Mouse (Mus musculus): ENCODE data around the gene Kcnmb2. TPM values are rescaled to one million over a fixed set of nuclear protein-coding genes. Genes with fewer than 3 reads are reported as not detected.

The Kcnmb2 gene
- 5.5 and 7.3 TPM in 2 replicates for total RNA-seq (2014; rRNA removed)
- 10.1 and 10.3 TPM in 2 replicates for polyA plus RNA-seq (2015; fragmentation: Nextera tagmentation; extraction: Ambion mirVana)

DNA sequence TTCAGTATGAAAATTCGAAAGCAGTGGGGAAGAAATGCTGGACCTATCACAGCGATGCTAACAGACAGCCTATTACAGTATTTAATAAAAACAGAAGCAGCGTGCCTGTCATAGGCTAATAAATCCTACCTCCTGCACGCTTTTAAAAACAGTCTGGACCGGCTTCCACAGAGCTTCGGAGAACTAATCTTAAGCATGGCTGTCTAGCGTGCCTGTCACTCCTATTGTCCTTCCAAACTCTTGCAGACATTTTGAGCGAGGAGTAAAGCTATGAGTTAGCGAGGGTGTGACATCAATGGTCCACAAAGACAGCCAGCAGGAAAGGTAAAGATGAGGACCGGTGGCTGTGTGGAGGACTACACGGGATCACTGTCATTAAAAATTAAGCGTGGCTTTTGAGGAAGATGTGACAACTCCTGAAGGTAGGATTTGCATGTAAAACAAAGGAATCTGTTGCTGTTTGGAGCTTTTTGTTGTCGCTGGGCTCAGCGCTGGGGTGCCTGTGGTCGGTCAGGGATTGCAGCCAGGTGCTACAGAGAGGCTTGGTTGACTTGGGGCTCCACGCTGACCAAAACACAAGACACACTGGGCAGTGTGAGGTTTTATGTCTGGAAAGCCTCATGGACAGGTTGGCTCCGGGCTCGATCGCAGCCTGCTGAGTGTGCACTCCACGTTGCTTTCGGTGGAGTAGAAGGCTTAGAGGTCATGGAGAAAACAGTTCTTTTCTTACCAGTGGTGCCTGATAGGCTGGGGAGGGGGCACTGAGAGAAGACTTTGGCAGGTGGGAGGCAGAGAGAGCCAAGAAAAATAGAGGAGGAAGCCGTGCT lies at the start of gene Kcnmb2:
Gene Kcnmb2, plus strand, starts transcription at position 4 of the 827 bp plus-strand sequence.
- ATAC-seq, result peak; percentile 86
- DNase-seq (ENCODE audit: low spot score), result peak; percentile 73

DNA sequence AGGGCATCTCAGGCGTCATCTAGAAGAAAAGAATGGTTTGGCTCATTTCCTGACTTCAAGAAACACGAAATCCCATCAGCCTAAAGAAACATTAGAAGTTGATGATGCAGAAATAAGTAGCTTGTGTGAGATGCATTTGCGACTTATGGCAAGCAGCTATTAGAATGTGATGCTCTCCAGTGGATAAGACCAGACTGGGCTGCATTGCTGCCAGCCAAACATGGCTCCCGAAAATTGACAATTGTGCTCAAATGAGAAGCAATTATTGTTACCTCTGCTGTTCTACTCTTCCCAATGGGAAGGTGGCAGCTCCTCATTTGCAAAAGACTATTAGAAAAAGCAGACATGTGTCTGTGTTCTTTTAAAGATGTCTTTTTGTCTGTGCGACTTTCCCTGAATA lies 38.8 kb upstream of the Kcnmb2 start:
- no peaks in the 10 kb centered on the region for H3K36me3 ChIP-seq (ENCODE audit: insufficient read depth, low read length)
- no peak overlapping the region for H3K9ac ChIP-seq (replicated peaks; ENCODE audit: low read length)
- H3K4me1 ChIP-seq (ENCODE audit: insufficient read depth, low read length), result no peaks in the 10 kb centered on the region
- H3K27me3 ChIP-seq (ENCODE audit: insufficient read depth, low read length), result no peaks in the 10 kb centered on the region
- DNase-seq (ENCODE audit: low spot score) (no peak), ATAC-seq (no peak)
- no peak for TF ChIP-seq CTCF (IDR thresholded peaks at IDR 0.05; ENCODE audit: low read depth)
- H3K4me2 ChIP-seq (ENCODE audit: low read depth, low read length), result no peak overlapping the region
- no peak overlapping the region for H3K27ac ChIP-seq
- WGBS, result 37% methylated on average over 5 of the region's 5 CpGs
- H3K4me3 ChIP-seq (ENCODE audit: low read length), result no peak overlapping the region
- H3K9me3 ChIP-seq (ENCODE audit: low read length), result no peaks in the 10 kb centered on the region

More for the DNA sequence above, at the start of gene Kcnmb2:
- Histone ChIP-seq H3K4me1 (ENCODE audit: insufficient read depth, low read length) (no peaks in the 10 kb centered on the region), H3K27me3 (ENCODE audit: insufficient read depth, low read length) (no peaks in the 10 kb centered on the region), H3K36me3 (ENCODE audit: insufficient read depth, low read length) (no peaks in the 10 kb centered on the region), H3K9me3 (ENCODE audit: low read length) (no peaks in the 10 kb centered on the region), H3K9ac (replicated peaks; ENCODE audit: low read length) (peak within 1 kb of the TSS; percentile 45), H3K27ac (peak within 1 kb of the TSS; percentile 45; the same call in 1 of the 2 replicates), H3K4me2 (ENCODE audit: low read depth, low read length) (peak within 1 kb of the TSS; percentile 81), H3K4me3 (ENCODE audit: low read length) (peak within 1 kb of the TSS; percentile 49)
- WGBS, result under 1% methylated on average over 22 of the region's 22 CpGs
- no peak for TF ChIP-seq CTCF (IDR thresholded peaks at IDR 0.05; ENCODE audit: low read depth)

DNA sequence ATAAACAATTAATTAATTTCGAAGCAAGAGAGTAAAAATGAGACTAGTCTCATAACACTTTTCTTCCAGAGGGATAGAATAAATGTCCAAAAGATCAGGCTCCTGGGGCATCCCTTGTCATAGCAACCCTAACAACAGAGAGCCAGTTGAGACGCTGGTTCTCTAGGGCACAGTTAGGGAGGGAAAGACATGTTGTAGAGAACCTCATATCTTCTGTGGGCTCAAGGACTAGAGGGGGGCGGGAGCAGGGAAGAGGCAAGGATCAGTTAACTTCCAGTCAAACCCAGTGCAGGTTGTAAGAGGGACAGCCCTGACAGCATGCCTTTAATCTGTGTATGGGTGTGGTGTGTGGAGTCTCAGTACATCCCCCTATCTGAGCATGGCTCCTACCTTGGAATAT lies 38.2 kb upstream of the Kcnmb2 start:
- no peak for ATAC-seq
- Histone ChIP-seq H3K9ac (replicated peaks; ENCODE audit: low read length) (no peak overlapping the region), H3K4me1 (ENCODE audit: insufficient read depth, low read length) (no peaks in the 10 kb centered on the region), H3K9me3 (ENCODE audit: low read length) (no peaks in the 10 kb centered on the region), H3K27ac (no peak overlapping the region), H3K4me3 (ENCODE audit: low read length) (no peak overlapping the region), H3K27me3 (ENCODE audit: insufficient read depth, low read length) (no peaks in the 10 kb centered on the region), H3K36me3 (ENCODE audit: insufficient read depth, low read length) (no peaks in the 10 kb centered on the region), H3K4me2 (ENCODE audit: low read depth, low read length) (no peak overlapping the region)
- no peak for DNase-seq (ENCODE audit: low spot score)
- no peak for TF ChIP-seq CTCF (IDR thresholded peaks at IDR 0.05; ENCODE audit: low read depth)
- WGBS, result 74% methylated on average over 3 of the region's 3 CpGs

DNA sequence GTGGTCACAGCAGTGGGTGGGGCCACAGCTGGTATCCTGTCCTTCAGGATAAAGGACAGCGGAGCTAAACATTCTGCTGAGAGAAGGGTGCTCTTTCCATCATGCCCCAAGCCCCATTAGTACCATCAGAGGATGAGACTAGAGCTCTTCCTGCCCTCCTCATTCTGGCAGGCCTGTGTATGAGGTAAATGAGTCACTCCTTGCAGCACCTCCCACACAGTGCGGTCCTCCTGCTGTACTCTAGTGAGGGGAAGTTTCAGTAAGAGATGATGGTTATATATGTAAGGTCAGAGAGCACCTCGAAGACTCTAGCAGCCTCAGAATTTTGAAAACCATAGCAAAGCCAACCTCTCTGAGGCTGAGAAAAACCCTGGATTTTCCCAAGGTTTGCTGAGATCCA lies 30.8 kb upstream of the Kcnmb2 start:
- Histone ChIP-seq H3K4me1 (ENCODE audit: insufficient read depth, low read length) (no peaks in the 10 kb centered on the region), H3K9ac (replicated peaks; ENCODE audit: low read length) (no peak overlapping the region), H3K4me2 (ENCODE audit: low read depth, low read length) (no peak overlapping the region), H3K9me3 (ENCODE audit: low read length) (no peaks in the 10 kb centered on the region), H3K4me3 (ENCODE audit: low read length) (no peak overlapping the region), H3K27ac (no peak overlapping the region), H3K27me3 (ENCODE audit: insufficient read depth, low read length) (no peaks in the 10 kb centered on the region), H3K36me3 (ENCODE audit: insufficient read depth, low read length) (no peaks in the 10 kb centered on the region)
- no peak for ATAC-seq
- TF ChIP-seq CTCF (IDR thresholded peaks at IDR 0.05; ENCODE audit: low read depth), result no peak
- DNase-seq (ENCODE audit: low spot score), result no peak
- 93% methylated on average over 3 of the region's 3 CpGs for WGBS

DNA sequence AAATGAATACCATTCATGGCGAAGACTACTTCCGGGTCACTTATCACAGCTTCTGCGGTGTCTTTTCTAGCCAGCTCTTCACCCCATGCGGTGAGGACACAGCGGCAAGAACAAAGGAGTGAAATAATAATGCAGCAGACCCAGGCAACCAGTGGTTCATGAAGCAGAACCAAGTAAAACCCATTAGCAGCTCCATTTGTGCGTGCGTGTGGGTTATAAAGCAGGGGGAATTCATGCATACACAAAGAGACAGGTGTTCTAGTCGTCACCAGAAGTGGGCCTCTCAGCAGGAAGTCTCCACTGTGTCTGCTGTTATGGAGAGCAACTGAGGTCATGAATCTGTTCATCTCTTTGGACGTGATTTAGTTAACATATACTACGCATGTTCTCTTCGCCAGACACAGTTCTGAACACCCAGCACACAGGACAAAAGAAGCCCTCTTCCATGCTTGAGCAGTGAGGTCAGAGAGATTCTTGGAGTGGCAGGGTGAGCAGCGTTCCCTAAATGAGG lies 19.6 kb upstream of the Kcnmb2 start:
- TF ChIP-seq CTCF (IDR thresholded peaks at IDR 0.05; ENCODE audit: low read depth), result no peak
- DNase-seq (ENCODE audit: low spot score) (no peak), ATAC-seq (peak; percentile 59)
- Histone ChIP-seq H3K9me3 (ENCODE audit: low read length) (no peaks in the 10 kb centered on the region), H3K36me3 (ENCODE audit: insufficient read depth, low read length) (no peaks in the 10 kb centered on the region), H3K4me2 (ENCODE audit: low read depth, low read length) (no peak overlapping the region), H3K27ac (no peak overlapping the region), H3K27me3 (ENCODE audit: insufficient read depth, low read length) (no peaks in the 10 kb centered on the region), H3K4me3 (ENCODE audit: low read length) (no peak overlapping the region), H3K9ac (replicated peaks; ENCODE audit: low read length) (no peak overlapping the region), H3K4me1 (ENCODE audit: insufficient read depth, low read length) (no peaks in the 10 kb centered on the region)
- WGBS, result 24% methylated on average over 12 of the region's 12 CpGs

DNA sequence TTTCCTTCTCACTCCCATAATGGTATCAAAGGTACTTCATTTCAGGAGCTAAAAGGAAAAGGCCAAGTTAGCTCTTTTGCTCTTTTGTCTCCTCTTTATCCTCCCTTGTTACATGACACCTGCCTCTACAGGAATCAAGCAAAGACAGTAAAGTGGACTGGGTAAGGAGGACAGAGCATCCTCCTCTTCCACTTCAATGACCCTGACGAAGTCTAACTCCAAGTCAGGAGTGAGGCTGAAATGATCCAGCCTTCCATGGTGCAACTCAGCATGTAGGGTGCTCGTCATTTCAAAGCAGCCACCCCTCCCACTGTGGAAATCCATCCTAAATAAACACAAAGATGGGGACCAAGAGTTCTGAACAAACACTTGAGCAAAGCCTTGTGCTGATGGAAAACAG lies 9.7 kb upstream of the Kcnmb2 start:
- Histone ChIP-seq H3K4me2 (ENCODE audit: low read depth, low read length) (no peak overlapping the region), H3K4me1 (ENCODE audit: insufficient read depth, low read length) (no peaks in the 10 kb centered on the region), H3K4me3 (ENCODE audit: low read length) (no peak overlapping the region), H3K9ac (replicated peaks; ENCODE audit: low read length) (no peak overlapping the region), H3K9me3 (ENCODE audit: low read length) (no peaks in the 10 kb centered on the region), H3K36me3 (ENCODE audit: insufficient read depth, low read length) (no peaks in the 10 kb centered on the region), H3K27me3 (ENCODE audit: insufficient read depth, low read length) (no peaks in the 10 kb centered on the region), H3K27ac (no peak overlapping the region)
- 71% methylated on average over 2 of the region's 2 CpGs for WGBS
- ATAC-seq (no peak), DNase-seq (ENCODE audit: low spot score) (no peak)
- TF ChIP-seq CTCF (IDR thresholded peaks at IDR 0.05; ENCODE audit: low read depth), result no peak

DNA sequence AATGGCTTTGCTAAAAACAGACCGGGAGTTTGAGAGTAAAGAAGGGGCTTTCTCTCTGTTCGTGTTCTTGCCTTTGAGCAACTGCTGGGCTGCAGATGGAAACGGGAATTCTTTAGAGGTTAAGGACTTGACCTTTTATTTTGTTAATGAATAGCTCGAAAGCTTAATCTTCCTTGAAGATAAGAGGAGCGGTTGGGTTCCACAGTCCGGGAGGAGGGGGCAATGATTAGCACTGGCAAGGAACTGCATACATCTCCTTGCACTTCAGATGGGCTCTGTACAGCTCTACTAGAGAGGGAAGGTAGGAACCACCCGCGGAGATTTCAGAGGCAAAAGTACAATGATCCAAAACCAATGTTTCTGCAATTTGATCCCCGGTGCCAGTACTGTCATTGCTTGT lies 1.2 kb downstream of the Kcnmb2 start:
- no peak for TF ChIP-seq CTCF (IDR thresholded peaks at IDR 0.05; ENCODE audit: low read depth)
- DNase-seq (ENCODE audit: low spot score), result peak; percentile 23
- H3K27ac ChIP-seq, result peak overlapping the region; percentile 45; the same call in 1 of the 2 replicates
- WGBS, result 5% methylated on average over 9 of the region's 9 CpGs
- no peaks in the 10 kb centered on the region for H3K9me3 ChIP-seq (ENCODE audit: low read length)
- H3K36me3 ChIP-seq (ENCODE audit: insufficient read depth, low read length), result no peaks in the 10 kb centered on the region
- peak overlapping the region; percentile 81 for H3K4me2 ChIP-seq (ENCODE audit: low read depth, low read length)
- H3K27me3 ChIP-seq (ENCODE audit: insufficient read depth, low read length), result no peaks in the 10 kb centered on the region
- peak overlapping the region; percentile 45 for H3K9ac ChIP-seq (replicated peaks; ENCODE audit: low read length)
- peak; percentile 58; the same call in 1 of the 2 replicates for ATAC-seq
- H3K4me3 ChIP-seq (ENCODE audit: low read length), result peak overlapping the region; percentile 49
- no peaks in the 10 kb centered on the region for H3K4me1 ChIP-seq (ENCODE audit: insufficient read depth, low read length)

All from hindbrain, postnatal 0 days (tissue).